Mouse (Mus musculus) neural tube, postnatal 0 days (tissue): ENCODE measurements around the gene Lpin1. TPM values are rescaled to one million over a fixed set of nuclear protein-coding genes. Genes with fewer than 3 reads are reported as not detected.

ENCODE experiments used
- polyA plus RNA-seq: library from polyadenylated mRNA; unstranded; fragments of >200 nt; fragmentation: Nextera tagmentation; extraction: Ambion mirVana; gene quantifications from 2 replicates; pipeline ENCODE4 v1.2.1, GENCODE M21; 2015

Lpin1 gene
- 10.1 and 11.5 TPM in 2 replicates for polyA plus RNA-seq

GRCm38 (mm10) chr12:16610936-16611335 is at the start of gene Lpin1:
Lpin1 (minus strand) TSS chr12:16610966.

GRCm38 (mm10) chr12:16653332-16654093 is 42.7 kb upstream of the Lpin1 start, which contains the start of gene Ntsr2:
Ntsr2 (plus strand) TSS chr12:16653382.

Other genes with a start within 250 kb of the Lpin1 start
- 26.2 and 31.2 TPM in 2 replicates for gene Ntsr2, start 42.4 kb upstream of the Lpin1 start, polyA plus RNA-seq
- gene Greb1, start 189.9 kb upstream of the Lpin1 start, polyA plus RNA-seq = 0.55 and 0.85 TPM in 2 replicates
- gene E2f6, start 200.0 kb upstream of the Lpin1 start, polyA plus RNA-seq = 23.7 and 24.7 TPM in 2 replicates